Mouse (Mus musculus): Measurements from ENCODE around the gene Tbp.

DNA sequence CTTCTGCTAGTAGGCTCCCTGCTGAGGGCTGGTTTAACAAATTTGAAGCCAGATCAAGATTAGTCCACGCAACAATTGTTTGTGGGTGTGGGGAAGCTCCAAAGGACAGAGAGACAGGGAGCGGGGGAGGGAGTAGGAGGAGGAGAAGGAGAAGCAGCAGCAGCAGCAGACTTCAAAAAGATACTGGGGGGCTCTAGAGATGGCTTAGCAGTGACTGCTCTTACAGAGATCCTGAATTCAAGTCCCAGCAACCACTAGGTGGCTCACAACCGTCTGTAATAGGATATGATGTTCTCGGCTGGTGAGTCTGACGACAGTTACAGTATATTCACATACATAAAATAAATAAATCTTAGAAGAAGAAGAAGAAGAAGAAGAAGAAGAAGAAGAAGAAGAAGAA lies 30.5 kb downstream of the Tbp start:
- TF ChIP-seq CTCF (IDR thresholded peaks at IDR 0.05; ENCODE audit: low read depth) (peak; percentile 51), EP300 (IDR thresholded peaks at IDR 0.05; ENCODE audit: low read depth) (no peak)

Data from liver, postnatal 0 days (tissue).